Mouse (Mus musculus) forebrain, embryonic 10.5 days (tissue): Measurements from ENCODE around the gene Mrfap1. TPM values are rescaled to one million over a fixed set of nuclear protein-coding genes. Genes with fewer than 3 reads are reported as not detected.

Source experiments
- polyA plus RNA-seq: library from polyadenylated mRNA; unstranded; fragments of >200 nt; fragmentation: Nextera tagmentation; extraction: Ambion mirVana; gene quantifications from 2 replicates; pipeline ENCODE4 v1.2.1, GENCODE M21; 2016

Mrfap1 gene
- polyA plus RNA-seq, 1 experiment from 2014 or later: 435 TPM

Other genes starting within 250 kb of the Mrfap1 start
- gene Tbc1d14, start 203.5 kb downstream of the Mrfap1 start, polyA plus RNA-seq: 36.7 and 38.9 TPM in 2 replicates
- 27.6 and 31.3 TPM in 2 replicates for gene D5Ertd579e, start 100.7 kb downstream of the Mrfap1 start, polyA plus RNA-seq
- gene Bloc1s4, start 48.1 kb downstream of the Mrfap1 start, polyA plus RNA-seq: 19.7 and 20.6 TPM in 2 replicates
- 12.3 and 13.0 TPM in 2 replicates for gene Man2b2, start 33.9 kb upstream of the Mrfap1 start, polyA plus RNA-seq
- gene Ppp2r2c, start 71.7 kb upstream of the Mrfap1 start, polyA plus RNA-seq: 0.68 and 0.78 TPM in 2 replicates
- 8.1 and 8.4 TPM in 2 replicates for gene Wfs1, start 192.4 kb upstream of the Mrfap1 start, polyA plus RNA-seq